Mouse (Mus musculus) midbrain, embryonic 16.5 days (tissue): Measurements from ENCODE around the gene Parvb. TPM values are rescaled to one million over a fixed set of nuclear protein-coding genes. Genes with fewer than 3 reads are reported as not detected.

Experiments used
- ATAC-seq: fragments of 200-750 bp; cut with Nextera tagmentation; 2 replicates; pipeline ENCODE4 v1.8.0; 2017; ENCODE audit warnings: moderate TSS enrichment
- H3K27ac ChIP-seq: fragments of 300-500 bp; sonication (generic); 2 replicates; pipeline ENCODE4 v1.5.1; 2014; ENCODE audit warnings: mild to moderate bottlenecking, low read length, mixed read lengths
- H3K27me3 ChIP-seq: fragments of 300-500 bp; sonication (generic); 2 replicates; pipeline ENCODE4 v1.6.1; 2014; ENCODE audit warnings: low read depth, low read length, mixed read lengths; ENCODE audit not compliant: control insufficient read depth, insufficient read depth
- H3K36me3 ChIP-seq: fragments of 300-500 bp; sonication (generic); 2 replicates; pipeline ENCODE4 v1.6.1; 2014; ENCODE audit warnings: mild to moderate bottlenecking, low read length, moderate library complexity, mixed read lengths; ENCODE audit not compliant: control insufficient read depth, insufficient read depth
- H3K4me1 ChIP-seq: fragments of 300-500 bp; sonication (generic); 2 replicates; pipeline ENCODE4 v1.6.1; 2014; ENCODE audit warnings: mild to moderate bottlenecking, low read length, mixed read lengths; ENCODE audit not compliant: control insufficient read depth, insufficient read depth
- H3K4me2 ChIP-seq: fragments of 300-500 bp; sonication (generic); 2 replicates; pipeline ENCODE4 v1.6.1; 2014; ENCODE audit warnings: mild to moderate bottlenecking, low read length, mixed read lengths
- H3K4me3 ChIP-seq: fragments of 300-500 bp; sonication (generic); 2 replicates; pipeline ENCODE4 v1.5.1; 2014; ENCODE audit warnings: low read depth, mild to moderate bottlenecking, low read length, moderate library complexity, mixed read lengths
- H3K9ac ChIP-seq: fragments of 300-500 bp; sonication (generic); 2 replicates; pipeline ENCODE4 v1.6.1; 2014; ENCODE audit warnings: low read depth, low read length, mixed read lengths
- H3K9me3 ChIP-seq: fragments of 300-500 bp; sonication (generic); replicated peaks from 2 replicates; pipeline ENCODE4 v1.6.1; 2014; ENCODE audit warnings: mild to moderate bottlenecking, low read length, mixed read lengths; ENCODE audit not compliant: control insufficient read depth, poor library complexity, severe bottlenecking
- WGBS: fragments of 180-500 bp; shearing (Covaris S2); extraction: QIAGEN DNeasy Blood & Tissue Kit; methylation state at CpG from one replicate; pipeline ENCODE4 v1.1.7; 2014; 5-methylcytosine and 5-hydroxymethylcytosine counted together
- polyA plus RNA-seq: library from polyadenylated mRNA; unstranded; fragments of >200 nt; fragmentation: Nextera tagmentation; extraction: Ambion mirVana; gene quantifications from 2 replicates; pipeline ENCODE4 v1.2.1, GENCODE M21; 2015

The Parvb gene
- polyA plus RNA-seq, 1 experiment from 2014 or later, result 4.3 TPM

DNA sequence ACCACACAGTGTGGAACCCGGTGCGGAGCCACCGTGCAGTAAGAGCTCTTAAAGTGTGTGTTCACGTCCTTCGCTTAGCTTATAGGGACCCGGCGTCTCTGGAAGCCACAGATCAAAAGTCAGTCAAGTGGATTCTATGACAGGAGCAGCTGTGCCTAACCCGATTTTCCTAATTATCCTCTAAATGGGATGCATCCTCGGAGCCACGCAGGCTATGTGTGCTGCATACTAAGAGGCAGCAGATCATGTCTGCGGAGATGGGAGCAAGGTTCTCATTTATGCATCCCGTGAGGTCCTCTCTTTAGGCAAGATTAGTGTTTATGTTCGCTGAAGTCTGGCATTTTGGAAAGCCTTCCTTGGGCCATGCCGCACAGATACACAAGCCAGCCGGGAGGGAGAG, 4.9 kb upstream of the Parvb start:
- Histone ChIP-seq H3K27ac (peak overlapping the region; percentile 76), H3K27me3 (no peaks in the 10 kb centered on the region), H3K4me1 (peaks cover 42% of the 10 kb centered on the region), H3K4me2 (no peak overlapping the region; the same call in 1 of the 2 replicates), H3K9me3 (no peaks in the 10 kb centered on the region), H3K4me3 (no peak overlapping the region), H3K36me3 (no peaks in the 10 kb centered on the region), H3K9ac (no peak overlapping the region)
- 12% methylated on average over 15 of the region's 15 CpGs for WGBS
- peak; percentile 55 for ATAC-seq

DNA sequence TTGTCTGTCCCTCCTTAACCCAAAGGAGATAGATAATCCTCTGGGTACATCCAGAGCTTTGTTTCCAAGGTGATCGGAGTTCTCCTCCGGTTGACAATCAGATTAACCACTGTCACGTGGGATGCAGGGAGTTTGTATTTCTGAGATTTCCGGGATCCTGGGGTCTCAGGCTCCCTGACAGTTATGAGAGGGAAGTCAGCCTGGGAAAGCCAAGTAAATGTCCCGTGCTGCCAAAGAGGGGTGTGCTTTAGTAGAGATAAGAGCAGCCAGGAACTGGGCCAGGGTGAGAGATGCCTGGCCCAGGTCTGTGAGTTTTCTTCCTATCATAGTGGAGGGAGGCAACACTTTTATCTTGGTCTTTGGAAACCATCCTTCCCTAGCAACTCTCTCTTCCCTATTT, 1.2 kb upstream of the Parvb start:
- no peaks in the 10 kb centered on the region for H3K9me3 ChIP-seq
- H3K4me1 ChIP-seq, result peaks cover 40% of the 10 kb centered on the region

DNA sequence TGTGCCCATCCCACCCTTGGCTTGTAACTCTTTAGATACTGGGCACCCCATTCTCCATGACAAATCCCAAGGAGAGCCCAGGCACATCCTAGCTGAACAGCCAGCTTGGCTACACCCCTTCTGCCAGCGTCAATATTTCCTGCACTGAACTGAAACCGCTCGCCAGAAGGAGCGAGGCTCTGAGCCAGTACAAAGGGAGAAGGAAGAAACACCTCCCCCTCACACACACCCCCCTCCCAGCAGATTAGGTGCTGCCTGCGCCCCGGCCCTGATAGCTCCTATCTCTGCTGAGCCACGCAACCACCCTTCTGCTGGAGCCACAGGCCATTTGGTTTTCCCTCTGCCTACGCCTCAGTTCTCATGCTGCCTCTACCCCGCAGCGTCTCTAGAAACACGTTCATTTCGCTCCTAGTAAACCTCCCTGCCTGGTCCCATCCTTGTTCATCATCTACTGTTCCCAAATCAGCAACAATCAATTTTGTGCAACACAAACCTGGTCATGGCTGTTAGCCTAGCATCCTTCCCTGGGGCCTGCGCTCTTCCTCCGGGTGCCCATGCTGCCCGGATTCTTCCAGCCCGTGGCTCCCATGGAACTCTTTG, 630 bp upstream of the Parvb start:
- peaks cover 38% of the 10 kb centered on the region for H3K4me1 ChIP-seq
- ATAC-seq, result 0 out of 2 replicates have a peak, but pooled peaks have one; percentile 26
- peak overlapping the region; percentile 38; the same call in 1 of the 2 replicates for H3K4me3 ChIP-seq
- H3K27ac ChIP-seq, result peak overlapping the region; percentile 68
- H3K4me2 ChIP-seq, result peak overlapping the region; percentile 87
- 3% methylated on average over 16 of the region's 16 CpGs for WGBS
- H3K9ac ChIP-seq, result peak overlapping the region; percentile 63
- no peaks in the 10 kb centered on the region for H3K27me3 ChIP-seq
- no peaks in the 10 kb centered on the region for H3K36me3 ChIP-seq
- no peaks in the 10 kb centered on the region for H3K9me3 ChIP-seq

More for the DNA sequence above, 1.2 kb upstream of the Parvb start:
- no peaks in the 10 kb centered on the region for H3K36me3 ChIP-seq
- H3K4me2 ChIP-seq, result peak overlapping the region; percentile 87; the same call in 1 of the 2 replicates
- WGBS, result 5% methylated on average over 5 of the region's 5 CpGs
- no peak overlapping the region for H3K4me3 ChIP-seq
- ATAC-seq, result no peak
- H3K9ac ChIP-seq, result no peak overlapping the region
- H3K27ac ChIP-seq, result peak overlapping the region; percentile 68
- no peaks in the 10 kb centered on the region for H3K27me3 ChIP-seq

DNA sequence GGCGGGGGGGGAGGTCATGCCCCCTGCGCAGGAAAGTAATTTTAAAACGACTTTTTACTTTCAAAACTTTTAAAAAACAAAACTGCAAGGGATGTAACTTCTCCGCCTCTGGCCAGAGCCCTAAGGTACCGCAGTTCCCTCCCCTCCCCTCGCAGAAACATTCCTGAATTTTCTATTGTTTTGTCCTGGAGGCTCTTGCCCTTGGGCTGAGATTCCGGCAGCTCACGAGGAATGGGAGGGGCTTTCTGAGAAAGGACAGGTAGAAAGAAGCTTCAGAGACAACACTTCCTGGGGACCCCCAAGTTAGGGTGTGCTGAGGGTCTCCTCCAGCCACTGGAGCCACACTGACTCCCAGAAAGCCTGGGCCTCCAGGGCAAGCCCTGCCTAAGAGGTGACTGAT, 766 bp downstream of the Parvb start:
- peak overlapping the region; percentile 87 for H3K4me2 ChIP-seq
- WGBS, result 15% methylated on average over 7 of the region's 8 CpGs
- no peaks in the 10 kb centered on the region for H3K9me3 ChIP-seq
- no peaks in the 10 kb centered on the region for H3K36me3 ChIP-seq
- no peak overlapping the region for H3K27ac ChIP-seq
- ATAC-seq, result no peak
- H3K27me3 ChIP-seq, result no peaks in the 10 kb centered on the region
- no peak overlapping the region for H3K9ac ChIP-seq
- peaks cover 27% of the 10 kb centered on the region for H3K4me1 ChIP-seq
- H3K4me3 ChIP-seq, result peak overlapping the region; percentile 38; the same call in 1 of the 2 replicates

DNA sequence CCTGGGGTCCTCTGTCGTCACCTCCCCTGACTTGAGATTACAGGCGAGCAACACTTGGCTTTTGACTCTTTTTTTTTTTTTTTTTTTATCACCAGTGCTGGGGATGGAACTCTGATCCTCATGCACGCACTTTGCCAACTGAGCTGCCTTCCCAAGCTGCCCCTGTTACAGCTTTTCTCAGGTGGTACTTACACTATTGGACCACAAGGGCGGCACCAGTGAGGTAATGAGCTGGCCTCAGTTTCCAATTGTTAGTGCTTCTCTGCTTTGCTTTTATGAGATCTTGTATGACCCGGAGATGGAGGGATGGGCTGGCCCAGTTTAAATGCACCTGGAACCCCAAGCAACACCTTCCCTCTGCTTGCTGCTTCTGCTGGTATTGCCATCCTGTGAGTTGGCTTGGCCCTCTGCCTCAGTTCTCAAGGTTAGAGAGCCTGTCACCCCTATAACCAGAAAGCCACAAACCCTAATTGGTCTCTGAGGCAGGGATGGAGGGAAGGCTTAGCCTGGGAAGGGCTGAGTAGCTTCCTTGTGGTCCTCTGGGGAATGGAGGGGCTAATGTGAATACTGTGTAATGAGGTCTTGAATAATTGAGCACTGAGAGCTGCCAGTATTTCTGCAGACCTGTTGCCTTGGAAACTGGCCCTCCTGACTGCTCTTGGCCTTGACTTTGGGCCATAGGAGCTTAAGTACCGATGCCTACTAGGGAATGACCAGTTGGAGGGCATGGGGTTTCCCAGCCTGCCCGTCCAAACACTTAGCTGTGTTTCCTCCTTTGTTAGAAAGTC, 3.1 kb downstream of the Parvb start:
- Histone ChIP-seq H3K4me3 (no peak overlapping the region), H3K4me2 (no peak overlapping the region), H3K27ac (no peak overlapping the region), H3K27me3 (no peaks in the 10 kb centered on the region), H3K36me3 (no peaks in the 10 kb centered on the region), H3K4me1 (peaks cover 38% of the 10 kb centered on the region), H3K9me3 (no peaks in the 10 kb centered on the region), H3K9ac (no peak overlapping the region)
- peak; percentile 60 for ATAC-seq
- 74% methylated on average over 7 of the region's 7 CpGs for WGBS

DNA sequence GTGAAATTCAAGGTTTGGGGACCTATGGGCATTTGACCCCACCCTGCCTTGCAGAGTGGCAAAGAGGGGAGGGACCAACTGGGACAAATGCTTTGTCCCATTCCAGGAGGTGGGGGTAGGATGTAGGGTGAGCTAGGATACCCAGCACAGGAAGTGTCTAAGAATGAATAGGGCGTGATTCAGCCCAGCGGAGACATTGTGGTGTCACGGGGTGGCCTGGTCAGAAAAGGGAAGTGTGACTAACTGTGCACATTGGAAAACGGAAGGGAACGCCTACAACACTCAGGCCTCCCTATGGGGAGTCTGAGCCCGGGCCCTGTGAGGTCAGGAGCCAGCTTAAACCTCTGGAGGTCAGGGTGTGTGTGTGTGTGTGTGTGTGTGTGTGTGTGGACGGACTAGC, 3.8 kb downstream of the Parvb start:
- H3K9ac ChIP-seq, result no peak overlapping the region
- no peak for ATAC-seq
- no peaks in the 10 kb centered on the region for H3K9me3 ChIP-seq
- no peaks in the 10 kb centered on the region for H3K36me3 ChIP-seq
- WGBS, result 64% methylated on average over 7 of the region's 7 CpGs
- H3K4me1 ChIP-seq, result peaks cover 36% of the 10 kb centered on the region
- no peak overlapping the region for H3K4me3 ChIP-seq
- H3K27me3 ChIP-seq, result no peaks in the 10 kb centered on the region
- H3K4me2 ChIP-seq, result no peak overlapping the region
- no peak overlapping the region for H3K27ac ChIP-seq

DNA sequence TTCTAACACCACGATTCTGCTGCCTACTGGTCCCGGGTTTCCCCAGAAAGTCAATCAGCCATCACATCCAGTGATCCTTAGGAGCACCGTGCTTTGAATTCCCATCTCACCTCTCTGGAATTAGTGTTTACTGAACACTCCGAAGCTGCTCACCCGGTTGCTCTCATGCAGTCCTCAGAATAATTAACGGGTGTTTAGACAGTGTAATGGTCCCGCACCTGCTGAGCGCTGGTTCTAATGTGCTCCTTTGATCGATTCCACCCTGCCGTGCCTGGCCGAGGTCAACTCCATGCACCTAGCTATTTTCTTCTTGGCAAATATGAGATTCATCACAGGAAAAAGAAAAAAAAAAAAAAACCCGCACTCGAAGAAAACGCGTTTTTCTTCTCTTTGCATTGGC, 6.7 kb downstream of the Parvb start:
- no peaks in the 10 kb centered on the region for H3K36me3 ChIP-seq
- peaks cover 18% of the 10 kb centered on the region for H3K4me1 ChIP-seq
- no peak overlapping the region for H3K4me3 ChIP-seq
- H3K4me2 ChIP-seq, result peak overlapping the region; percentile 21
- no peak overlapping the region for H3K27ac ChIP-seq
- H3K9ac ChIP-seq, result no peak overlapping the region
- H3K9me3 ChIP-seq, result no peaks in the 10 kb centered on the region
- 27% methylated on average over 15 of the region's 15 CpGs for WGBS
- no peak for ATAC-seq
- no peaks in the 10 kb centered on the region for H3K27me3 ChIP-seq

DNA sequence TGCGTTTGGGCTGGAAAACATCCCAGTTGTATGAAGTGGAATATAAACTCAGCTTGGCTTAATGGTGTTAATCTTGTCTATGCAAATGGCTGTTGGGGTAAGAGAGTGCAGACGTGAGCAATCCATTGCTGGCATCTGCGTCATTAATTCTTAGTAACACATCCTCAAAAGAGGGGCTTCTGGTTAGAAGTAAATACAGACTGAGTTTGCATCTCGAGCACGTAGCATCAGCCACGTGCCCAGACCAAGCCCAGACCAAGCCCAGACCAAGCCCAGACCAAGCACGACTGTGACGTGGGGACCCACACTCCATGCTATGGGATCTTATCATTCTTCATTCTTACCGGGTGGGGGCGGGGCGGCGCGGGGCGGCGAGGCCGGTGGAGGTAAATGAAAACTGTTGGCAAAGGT, 7.2 kb downstream of the Parvb start:
- Histone ChIP-seq H3K9ac (no peak overlapping the region), H3K4me1 (peaks cover 18% of the 10 kb centered on the region), H3K27me3 (no peaks in the 10 kb centered on the region), H3K27ac (no peak overlapping the region), H3K36me3 (no peaks in the 10 kb centered on the region), H3K4me3 (no peak overlapping the region), H3K4me2 (peak overlapping the region; percentile 21), H3K9me3 (no peaks in the 10 kb centered on the region)
- WGBS, result 17% methylated on average over 16 of the region's 16 CpGs
- no peak for ATAC-seq

DNA sequence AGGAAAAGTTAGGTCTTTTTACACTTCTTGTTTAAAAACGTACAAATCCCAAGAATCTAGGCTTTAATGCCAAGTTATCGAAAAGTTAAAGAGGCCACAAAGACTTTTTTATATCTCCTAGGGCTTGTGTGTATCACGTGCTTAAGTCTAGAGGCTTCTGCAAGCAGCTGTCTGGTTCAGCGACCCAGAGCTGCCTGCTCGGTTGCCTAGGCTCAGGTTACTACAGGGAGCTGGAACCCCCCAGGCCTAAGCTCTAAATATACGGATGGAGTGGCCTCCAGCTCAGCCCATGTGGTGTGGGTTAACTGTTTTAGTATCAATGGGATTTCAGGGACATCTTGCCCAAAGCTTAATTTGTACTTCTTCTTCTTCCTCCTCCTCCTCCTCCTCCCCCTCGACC, 9.7 kb downstream of the Parvb start:
- WGBS, result 38% methylated on average over 7 of the region's 7 CpGs

More for the DNA sequence above, 9.7 kb downstream of the Parvb start:
- H3K4me2 ChIP-seq, result no peak overlapping the region
- no peak overlapping the region for H3K4me3 ChIP-seq
- H3K4me1 ChIP-seq, result peaks cover 18% of the 10 kb centered on the region
- ATAC-seq, result no peak
- no peaks in the 10 kb centered on the region for H3K27me3 ChIP-seq
- no peaks in the 10 kb centered on the region for H3K9me3 ChIP-seq
- H3K36me3 ChIP-seq, result no peaks in the 10 kb centered on the region
- H3K27ac ChIP-seq, result no peak overlapping the region
- H3K9ac ChIP-seq, result no peak overlapping the region
